In the genomic region with DNA sequence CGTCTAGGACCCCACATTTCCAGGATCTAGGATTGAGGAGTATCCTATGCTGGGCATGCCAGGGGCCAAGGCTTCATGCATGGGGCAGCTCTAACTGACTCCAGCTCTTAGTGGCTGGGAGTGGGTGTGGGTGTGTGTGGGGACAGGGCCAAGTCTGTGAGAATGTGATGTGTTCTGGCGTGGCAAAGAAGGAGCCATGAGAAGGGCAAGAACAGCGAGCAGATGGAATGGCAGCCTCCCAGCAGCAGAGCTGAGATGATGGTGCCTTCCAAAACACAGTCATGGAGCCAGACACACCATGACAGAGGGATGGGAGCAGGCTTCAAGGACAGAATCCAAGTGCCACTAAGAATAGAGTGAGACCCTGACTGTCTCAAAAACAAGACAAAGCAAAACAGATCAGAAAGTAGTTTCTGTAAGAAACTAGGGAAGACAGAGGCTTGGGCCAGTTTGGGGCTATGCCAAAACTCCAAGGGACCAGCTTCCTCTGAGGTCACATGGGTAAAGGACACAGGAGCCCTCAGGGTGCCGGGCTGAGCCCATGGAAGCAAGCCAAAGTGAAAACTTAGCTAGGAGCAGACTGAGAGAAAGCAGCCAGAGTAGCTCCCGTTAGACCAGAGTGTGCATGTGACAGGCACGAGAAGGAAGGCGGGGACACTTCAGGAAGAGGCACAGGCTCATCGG, we compare ENCODE assay signal across 8 mouse cellular contexts. TPM values are rescaled to one million over a fixed set of nuclear protein-coding genes. Genes with fewer than 3 reads are reported as not detected.
A peak's percentile ranks its signal among the peaks of the same experiment; 100 is the strongest.
DNase-seq lines count a peak whose midpoint lies in the region; ATAC-seq and TF ChIP-seq lines count a peak whose summit lies in the region.

No protein-coding gene starts in this region.

- DNase-seq in lung, embryonic 14.5 days, result peak; percentile 47
- no peak for DNase-seq in lung, adult 2 months
- DNase-seq in cerebellum, adult 9-10 months, result peak; percentile 82
- peak; percentile 25 to 70 for DNase-seq in left cerebral cortex, postnatal 25 days (ENCODE audit: low spot score in 2 of 2)
- no peak for DNase-seq in urinary bladder, postnatal 25 days (ENCODE audit: low spot score)
- no peak for DNase-seq in thymus, postnatal 10 days (ENCODE audit: low spot score in 2 of 2)

- 71% methylated on average over 8 of the region's 8 CpGs for WGBS in lung, embryonic 14.5 days
- 54% methylated on average over 8 of the region's 8 CpGs for WGBS in lung, adult 2 months
- 51% methylated on average over 8 of the region's 8 CpGs for WGBS in heart, embryonic 16.5 days

- intact Hi-C loops in left cerebral cortex, postnatal 25 days (cut with DNase I), result no loop called here

- no peak overlapping the region for H3K4me2 ChIP-seq in lung, embryonic 14.5 days
- no peak overlapping the region for H3K4me2 ChIP-seq in heart, embryonic 16.5 days (ENCODE audit: low read depth, low read length)

- peaks cover 49% of the 10 kb centered on the region for H3K36me3 ChIP-seq in lung, embryonic 14.5 days (ENCODE audit: insufficient read depth)
- peaks cover 11% of the 10 kb centered on the region for H3K36me3 ChIP-seq in heart, embryonic 16.5 days (ENCODE audit: control insufficient read depth, insufficient read depth)

- no peaks in the 10 kb centered on the region for H3K9me3 ChIP-seq in lung, embryonic 14.5 days (ENCODE audit: low read depth, low read length)
- no peaks in the 10 kb centered on the region for H3K9me3 ChIP-seq in heart, embryonic 16.5 days (replicated peaks; ENCODE audit: control insufficient read depth, low read length)

- H3K9ac ChIP-seq in lung, embryonic 14.5 days, result no peak overlapping the region
- no peak overlapping the region for H3K9ac ChIP-seq in heart, embryonic 16.5 days (ENCODE audit: low read length)

- H3K4me3 ChIP-seq in lung, embryonic 14.5 days (ENCODE audit: low read depth, low read length), result no peak overlapping the region
- no peak overlapping the region for H3K4me3 ChIP-seq in lung, adult 2 months (replicated peaks; ENCODE audit: extremely low read depth, low read depth, low read length)
- H3K4me3 ChIP-seq in heart, embryonic 16.5 days (ENCODE audit: low read length), result no peak overlapping the region

- no peaks in the 10 kb centered on the region for H3K27me3 ChIP-seq in lung, embryonic 14.5 days (ENCODE audit: insufficient read depth, low read length)
- H3K27me3 ChIP-seq in heart, embryonic 16.5 days (ENCODE audit: control insufficient read depth, insufficient read depth, low read length), result no peaks in the 10 kb centered on the region

- no peak for TF ChIP-seq CTCF in lung, embryonic 14.5 days (IDR thresholded peaks at IDR 0.05; ENCODE audit: low read depth)
- TF ChIP-seq CTCF in lung, adult 2 months (IDR thresholded peaks at IDR 0.05; ENCODE audit: insufficient read depth, low read length), result no peak

- H3K27ac ChIP-seq in lung, embryonic 14.5 days (ENCODE audit: low read depth), result no peak overlapping the region
- peak overlapping the region; percentile 54 for H3K27ac ChIP-seq in heart, embryonic 16.5 days (ENCODE audit: low read length)

- H3K4me1 ChIP-seq in lung, embryonic 14.5 days (ENCODE audit: insufficient read depth), result peaks cover 5% of the 10 kb centered on the region
- H3K4me1 ChIP-seq in lung, adult 2 months (ENCODE audit: control insufficient read depth, insufficient read depth, low read length), result peaks cover 3% of the 10 kb centered on the region; the same call in 1 of the 2 replicates
- peaks cover 23% of the 10 kb centered on the region for H3K4me1 ChIP-seq in heart, embryonic 16.5 days (ENCODE audit: control insufficient read depth, insufficient read depth, low read length)

- ATAC-seq in lung, embryonic 14.5 days (ENCODE audit: insufficient read depth), result no peak
- ATAC-seq in heart, embryonic 16.5 days (replicated peaks; ENCODE audit: extremely low read depth, insufficient read depth, low FRiP score), result no peak
- ATAC-seq in megakaryocyte, adult 5-6 weeks (ENCODE audit: poor library complexity, severe bottlenecking), result no peak

- TF ChIP-seq POLR2A in lung, adult 2 months (IDR thresholded peaks at IDR 0.05; ENCODE audit: borderline replicate concordance, extremely low read depth, low read depth, low read length), result no peak

RNA-seq across cellular contexts. Expression of a gene that starts 3.9 kb away (rescaled TPM):
- 41.8 and 46.5 TPM in 2 replicates for polyA plus RNA-seq in lung, embryonic 14.5 days (2014; fragmentation: Nextera tagmentation; extraction: Ambion mirVana)
- polyA plus RNA-seq in lung, adult 2 months (2012; rRNA removed), result 17.9 and 19.2 TPM in 2 replicates
- polyA plus RNA-seq in heart, embryonic 16.5 days (2015; fragmentation: Nextera tagmentation; extraction: Ambion mirVana), result 31.3 and 31.7 TPM in 2 replicates
- total RNA-seq in left cerebral cortex, postnatal 25 days (2021), result 10 to 100 TPM; 26.3 to 28.7 TPM
- 3.9 and 4.4 TPM in 2 replicates for total RNA-seq in megakaryocyte, adult 5-6 weeks (2015)
- total RNA-seq in megakaryocyte, adult 5-6 weeks (2017), result 8.8 and 11.3 TPM in 2 replicates

RNA-seq across cellular contexts. Expression of a gene that starts 8.7 kb away (rescaled TPM):
- not detected in 2 replicates for polyA plus RNA-seq in lung, embryonic 14.5 days (2014; fragmentation: Nextera tagmentation; extraction: Ambion mirVana)
- not detected in 2 replicates for polyA plus RNA-seq in lung, adult 2 months (2012; rRNA removed)
- polyA plus RNA-seq in heart, embryonic 16.5 days (2015; fragmentation: Nextera tagmentation; extraction: Ambion mirVana), result 0.20 and 0.24 TPM in 2 replicates
- under 1 TPM; 0.46 to 0.76 TPM for total RNA-seq in left cerebral cortex, postnatal 25 days (2021)
- not detected in 2 replicates for total RNA-seq in megakaryocyte, adult 5-6 weeks (2015)
- not detected in 2 replicates for total RNA-seq in megakaryocyte, adult 5-6 weeks (2017)

RNA-seq across cellular contexts. Expression of a gene that starts 21.3 kb away (rescaled TPM):
- 22.3 and 23.1 TPM in 2 replicates for polyA plus RNA-seq in lung, embryonic 14.5 days (2014; fragmentation: Nextera tagmentation; extraction: Ambion mirVana)
- polyA plus RNA-seq in lung, adult 2 months (2012; rRNA removed), result 35.3 and 44.6 TPM in 2 replicates
- 16.1 and 19.2 TPM in 2 replicates for polyA plus RNA-seq in heart, embryonic 16.5 days (2015; fragmentation: Nextera tagmentation; extraction: Ambion mirVana)
- 10 to 100 TPM; 51.4 to 52.3 TPM for total RNA-seq in left cerebral cortex, postnatal 25 days (2021)
- total RNA-seq in megakaryocyte, adult 5-6 weeks (2015), result 12.3 and 13.1 TPM in 2 replicates
- 16.6 and 18.3 TPM in 2 replicates for total RNA-seq in megakaryocyte, adult 5-6 weeks (2017)

RNA-seq across cellular contexts. Expression of a gene that starts 28.5 kb away (rescaled TPM):
- polyA plus RNA-seq in lung, embryonic 14.5 days (2014; fragmentation: Nextera tagmentation; extraction: Ambion mirVana), result 65.2 and 67.1 TPM in 2 replicates
- 340 and 393 TPM in 2 replicates for polyA plus RNA-seq in lung, adult 2 months (2012; rRNA removed)
- 26.7 and 36.1 TPM in 2 replicates for polyA plus RNA-seq in heart, embryonic 16.5 days (2015; fragmentation: Nextera tagmentation; extraction: Ambion mirVana)
- total RNA-seq in left cerebral cortex, postnatal 25 days (2021), result 10 to 100 TPM; 10.5 to 11.8 TPM
- not detected in 2 replicates for total RNA-seq in megakaryocyte, adult 5-6 weeks (2015)
- total RNA-seq in megakaryocyte, adult 5-6 weeks (2017), result not detected in 2 replicates

RNA-seq across cellular contexts. Expression of a gene that starts 50.4 kb away (rescaled TPM):
- polyA plus RNA-seq in lung, embryonic 14.5 days (2014; fragmentation: Nextera tagmentation; extraction: Ambion mirVana), result 0.24 and 0.28 TPM in 2 replicates
- polyA plus RNA-seq in lung, adult 2 months (2012; rRNA removed), result not detected in 2 replicates
- polyA plus RNA-seq in heart, embryonic 16.5 days (2015; fragmentation: Nextera tagmentation; extraction: Ambion mirVana), result not detected in 2 replicates
- total RNA-seq in left cerebral cortex, postnatal 25 days (2021), result under 1 TPM; 0.14 TPM
- total RNA-seq in megakaryocyte, adult 5-6 weeks (2015), result not detected in 2 replicates
- 0.11 TPM in 1 of 2 replicates, not detected in the other for total RNA-seq in megakaryocyte, adult 5-6 weeks (2017)

Comparison
In these comparisons a context has a peak if more than half of its experiments do, and no peak if none do; other contexts are left out.
1. DNase-seq: peak in lung, embryonic 14.5 days (single experiment), cerebellum, adult 9-10 months (single experiment) and left cerebral cortex, postnatal 25 days (2 of 2); none in lung, adult 2 months (single experiment), urinary bladder, postnatal 25 days (single experiment) and thymus, postnatal 10 days (0 of 2).